9 mouse cellular contexts compared by ENCODE assay signal in genomic region chr6:83141636-83142035, GRCm38 (mm10). TPM values are rescaled to one million over a fixed set of nuclear protein-coding genes. Genes with fewer than 3 reads are reported as not detected.
DNase-seq lines count a peak whose midpoint lies in the region; ATAC-seq and TF ChIP-seq lines count a peak whose summit lies in the region.
"Had no signal": no experiment of that assay in that cellular context is flagged by ENCODE, and none has a peak within 500 bp of the region (broad histone marks: within the 10 kb centered on the region; RNA-seq: fewer than 3 reads in every experiment).

No protein-coding gene starts in this region.

- peak; percentile 64 for DNase-seq in kidney, postnatal 10 days
- DNase-seq in kidney, adult 2 months: no peak
- peak; percentile 18 for DNase-seq in embryonic facial prominence, embryonic 10.5 days (ENCODE audit: low spot score)
- no peak for DNase-seq in hindbrain, embryonic 10.5 days (ENCODE audit: low spot score)
- peak; percentile 19 for DNase-seq in midbrain, embryonic 14.5 days
- DNase-seq in embryo, embryonic 10.5 days (ENCODE audit: low spot score): no peak
- DNase-seq in cerebellum, adult 11 months: no peak
- DNase-seq in c-Kit-positive CD71-positive TER-119-positive erythroid progenitor cells, embryonic 14.5 days (ENCODE audit: low spot score): no peak
- DNase-seq: cerebellum, adult 9-11 months had no signal

- WGBS in kidney, adult 2 months: 53% methylated on average over 4 of the region's 4 CpGs
- WGBS in embryonic facial prominence, embryonic 10.5 days: 26% methylated on average over 4 of the region's 4 CpGs
- 26% methylated on average over 4 of the region's 4 CpGs for WGBS in hindbrain, embryonic 10.5 days
- 32% methylated on average over 4 of the region's 4 CpGs for WGBS in midbrain, embryonic 14.5 days

- H3K4me2 ChIP-seq in midbrain, embryonic 14.5 days (ENCODE audit: low read length): peak overlapping the region; percentile 60

- H3K9me3 ChIP-seq in embryonic facial prominence, embryonic 10.5 days: no peaks in the 10 kb centered on the region
- H3K9me3 ChIP-seq in hindbrain, embryonic 10.5 days: no peaks in the 10 kb centered on the region
- no peaks in the 10 kb centered on the region for H3K9me3 ChIP-seq in midbrain, embryonic 14.5 days (ENCODE audit: control insufficient read depth, low read length)

- no peak for ATAC-seq in midbrain, embryonic 14.5 days (ENCODE audit: low FRiP score, low TSS enrichment)

- H3K4me3 ChIP-seq in kidney, adult 2 months (ENCODE audit: insufficient read depth, low read depth, low read length): no peak overlapping the region; the same call in 1 of the 2 replicates
- peak overlapping the region; percentile 53 for H3K4me3 ChIP-seq in embryonic facial prominence, embryonic 10.5 days
- peak overlapping the region; percentile 52 for H3K4me3 ChIP-seq in hindbrain, embryonic 10.5 days
- H3K4me3 ChIP-seq in midbrain, embryonic 14.5 days (replicated peaks; ENCODE audit: low read depth, low read length): no peak overlapping the region

- no peaks in the 10 kb centered on the region for H3K27me3 ChIP-seq in kidney, adult 2 months (replicated peaks; ENCODE audit: control insufficient read depth, insufficient read depth, low read length)
- H3K27me3 ChIP-seq in embryonic facial prominence, embryonic 10.5 days (replicated peaks; ENCODE audit: low read depth, poor library complexity, severe bottlenecking): peaks cover 15% of the 10 kb centered on the region
- H3K27me3 ChIP-seq in hindbrain, embryonic 10.5 days (ENCODE audit: insufficient read depth, poor library complexity, severe bottlenecking): peaks cover 12% of the 10 kb centered on the region
- H3K27me3 ChIP-seq in midbrain, embryonic 14.5 days (ENCODE audit: control insufficient read depth, insufficient read depth, low read length): peaks cover 5% of the 10 kb centered on the region; the same call in 1 of the 2 replicates

- peaks cover 4% of the 10 kb centered on the region; the same call in 1 of the 2 replicates for H3K4me1 ChIP-seq in kidney, adult 2 months (ENCODE audit: control insufficient read depth, insufficient read depth, low read length)
- peaks cover 76% of the 10 kb centered on the region for H3K4me1 ChIP-seq in embryonic facial prominence, embryonic 10.5 days
- H3K4me1 ChIP-seq in hindbrain, embryonic 10.5 days (replicated peaks): peaks cover 69% of the 10 kb centered on the region
- H3K4me1 ChIP-seq in midbrain, embryonic 14.5 days (ENCODE audit: control insufficient read depth, insufficient read depth, low read length): peaks cover 26% of the 10 kb centered on the region

- TF ChIP-seq POLR2A in kidney, adult 2 months (IDR thresholded peaks at IDR 0.05; ENCODE audit: low read depth, low read length): no peak

- no peak overlapping the region for H3K9ac ChIP-seq in midbrain, embryonic 14.5 days (replicated peaks; ENCODE audit: low read length)

- TF ChIP-seq CTCF in kidney, adult 2 months (conservative IDR thresholded peaks at IDR 0.05; ENCODE audit: insufficient read depth, insufficient read length, low read depth, low read length): no peak

- no peaks in the 10 kb centered on the region for H3K36me3 ChIP-seq in kidney, adult 2 months (ENCODE audit: control insufficient read depth, insufficient read depth, low read length)
- peaks cover 19% of the 10 kb centered on the region for H3K36me3 ChIP-seq in embryonic facial prominence, embryonic 10.5 days (replicated peaks)
- peaks cover 13% of the 10 kb centered on the region for H3K36me3 ChIP-seq in hindbrain, embryonic 10.5 days
- H3K36me3 ChIP-seq in midbrain, embryonic 14.5 days (ENCODE audit: control insufficient read depth, insufficient read depth, low read length): no peaks in the 10 kb centered on the region

- H3K27ac ChIP-seq in kidney, adult 2 months (ENCODE audit: insufficient read depth, low read depth, low read length): no peak overlapping the region
- peak overlapping the region; percentile 73; the same call in 1 of the 2 replicates for H3K27ac ChIP-seq in embryonic facial prominence, embryonic 10.5 days (replicated peaks)
- peak overlapping the region; percentile 76 for H3K27ac ChIP-seq in hindbrain, embryonic 10.5 days
- H3K27ac ChIP-seq in midbrain, embryonic 14.5 days (replicated peaks; ENCODE audit: low read depth, low read length): no peak overlapping the region

RNA-seq across cellular contexts. Expression of gene Rtkn, which starts 6.4 kb away (rescaled TPM):
- 73.6 and 96.1 TPM in 2 replicates for polyA plus RNA-seq in kidney, adult 2 months (2012; rRNA removed)
- polyA plus RNA-seq in embryonic facial prominence, embryonic 10.5 days (2016; fragmentation: Nextera tagmentation; extraction: Ambion mirVana): 38.2 and 39.0 TPM in 2 replicates
- polyA plus RNA-seq in hindbrain, embryonic 10.5 days (2016; fragmentation: Nextera tagmentation; extraction: Ambion mirVana): 40.5 and 46.4 TPM in 2 replicates
- 5.0 and 8.8 TPM in 2 replicates for polyA plus RNA-seq in midbrain, embryonic 14.5 days (2014; fragmentation: Nextera tagmentation; extraction: Ambion mirVana)

RNA-seq across cellular contexts. Expression of gene Wdr54, which starts 14.6 kb away (rescaled TPM):
- polyA plus RNA-seq in kidney, adult 2 months (2012; rRNA removed): 4.4 and 4.7 TPM in 2 replicates
- 10.2 and 11.2 TPM in 2 replicates for polyA plus RNA-seq in embryonic facial prominence, embryonic 10.5 days (2016; fragmentation: Nextera tagmentation; extraction: Ambion mirVana)
- 14.2 and 15.9 TPM in 2 replicates for polyA plus RNA-seq in hindbrain, embryonic 10.5 days (2016; fragmentation: Nextera tagmentation; extraction: Ambion mirVana)
- polyA plus RNA-seq in midbrain, embryonic 14.5 days (2014; fragmentation: Nextera tagmentation; extraction: Ambion mirVana): 19.4 and 30.3 TPM in 2 replicates

RNA-seq across cellular contexts. Expression of gene 1700003E16Rik, which starts 14.6 kb away (rescaled TPM):
- 1.4 and 1.6 TPM in 2 replicates for polyA plus RNA-seq in kidney, adult 2 months (2012; rRNA removed)
- 1.3 and 2.1 TPM in 2 replicates for polyA plus RNA-seq in embryonic facial prominence, embryonic 10.5 days (2016; fragmentation: Nextera tagmentation; extraction: Ambion mirVana)
- 3.1 and 6.0 TPM in 2 replicates for polyA plus RNA-seq in hindbrain, embryonic 10.5 days (2016; fragmentation: Nextera tagmentation; extraction: Ambion mirVana)
- polyA plus RNA-seq in midbrain, embryonic 14.5 days (2014; fragmentation: Nextera tagmentation; extraction: Ambion mirVana): 5.9 and 7.1 TPM in 2 replicates

RNA-seq across cellular contexts. Expression of gene Ino80b, which starts 16.4 kb away (rescaled TPM):
- polyA plus RNA-seq in kidney, adult 2 months (2012; rRNA removed): 19.0 and 29.8 TPM in 2 replicates
- polyA plus RNA-seq in embryonic facial prominence, embryonic 10.5 days (2016; fragmentation: Nextera tagmentation; extraction: Ambion mirVana): 18.6 and 20.2 TPM in 2 replicates
- polyA plus RNA-seq in hindbrain, embryonic 10.5 days (2016; fragmentation: Nextera tagmentation; extraction: Ambion mirVana): 19.8 and 22.8 TPM in 2 replicates
- polyA plus RNA-seq in midbrain, embryonic 14.5 days (2014; fragmentation: Nextera tagmentation; extraction: Ambion mirVana): 13.1 and 14.2 TPM in 2 replicates

RNA-seq across cellular contexts. Expression of gene Wbp1, which starts 20.3 kb away (rescaled TPM):
- 203 and 259 TPM in 2 replicates for polyA plus RNA-seq in kidney, adult 2 months (2012; rRNA removed)
- polyA plus RNA-seq in embryonic facial prominence, embryonic 10.5 days (2016; fragmentation: Nextera tagmentation; extraction: Ambion mirVana): 147 and 172 TPM in 2 replicates
- polyA plus RNA-seq in hindbrain, embryonic 10.5 days (2016; fragmentation: Nextera tagmentation; extraction: Ambion mirVana): 157 and 245 TPM in 2 replicates
- 155 and 157 TPM in 2 replicates for polyA plus RNA-seq in midbrain, embryonic 14.5 days (2014; fragmentation: Nextera tagmentation; extraction: Ambion mirVana)

Comparison
In these comparisons a context has a peak if more than half of its experiments do, and no peak if none do; other contexts are left out.
1. DNase-seq: peak in kidney, postnatal 10 days (single experiment), embryonic facial prominence, embryonic 10.5 days (single experiment) and midbrain, embryonic 14.5 days (single experiment); none in kidney, adult 2 months (single experiment), hindbrain, embryonic 10.5 days (single experiment), embryo, embryonic 10.5 days (single experiment), cerebellum, adult 11 months (single experiment) and c-Kit-positive CD71-positive TER-119-positive erythroid progenitor cells, embryonic 14.5 days (single experiment).
2. H3K27ac ChIP-seq: peak in embryonic facial prominence, embryonic 10.5 days (single experiment) and hindbrain, embryonic 10.5 days (single experiment); none in kidney, adult 2 months (single experiment) and midbrain, embryonic 14.5 days (single experiment).
3. H3K4me3 ChIP-seq: peak in embryonic facial prominence, embryonic 10.5 days (single experiment) and hindbrain, embryonic 10.5 days (single experiment); none in kidney, adult 2 months (single experiment) and midbrain, embryonic 14.5 days (single experiment).